Mouse (Mus musculus) cerebellum, adult 2 months (tissue): ENCODE measurements at regions not wholly inside any gene's neighbourhood (a gene's known extent, or its start where the extent isn't known, plus 50 kb on each side); places are given as distances from the start of the nearest gene placed in this dataset.
A peak's percentile ranks its signal among the peaks of the same experiment; 100 is the strongest.

Source experiments
- DNase-seq, 2 experiments: peaks; one replicate each; pipeline ENCODE4 v3.0.0; 2021
- H3K27ac ChIP-seq: fragments of 200-500 bp; 2 replicates; pipeline ENCODE4 v1.5.1; 2012; ENCODE audit warnings: low read length, control low read depth, inconsistent platforms; ENCODE audit not compliant: insufficient read depth
- H3K27me3 ChIP-seq: fragments of 200-500 bp; 2 replicates; pipeline ENCODE4 v1.6.1; 2012; ENCODE audit warnings: inconsistent platforms, mild to moderate bottlenecking, low read length, moderate library complexity; ENCODE audit not compliant: control insufficient read depth, insufficient read depth
- H3K4me1 ChIP-seq: fragments of 200-500 bp; 2 replicates; pipeline ENCODE4 v1.6.1; 2011; ENCODE audit warnings: low read length; ENCODE audit not compliant: control insufficient read depth, insufficient read depth
- H3K4me3 ChIP-seq: fragments of 200-500 bp; replicated peaks from 2 replicates; pipeline ENCODE3; 2011; ENCODE audit warnings: mild to moderate bottlenecking, low read depth, low read length, control low read depth; ENCODE audit not compliant: insufficient read depth
- CTCF ChIP-seq: fragments of 200-500 bp; IDR thresholded peaks from 2 replicates; pipeline ENCODE4 v1.5.1; 2011; ENCODE audit warnings: low read depth, mild to moderate bottlenecking, control low read depth, low read length, moderate library complexity, borderline replicate concordance; ENCODE audit not compliant: insufficient read depth
- POLR2A ChIP-seq: fragments of 200-500 bp; IDR thresholded peaks from 2 replicates; pipeline ENCODE4 v1.6.1; 2011; ENCODE audit warnings: low read length, control low read depth, borderline replicate concordance; ENCODE audit not compliant: insufficient read depth
- WGBS: fragments of 180-500 bp; shearing (Covaris S2); methylation state at CpG from one replicate; pipeline ENCODE4 v1.1.7; 2018; 5-methylcytosine and 5-hydroxymethylcytosine counted together

DNA sequence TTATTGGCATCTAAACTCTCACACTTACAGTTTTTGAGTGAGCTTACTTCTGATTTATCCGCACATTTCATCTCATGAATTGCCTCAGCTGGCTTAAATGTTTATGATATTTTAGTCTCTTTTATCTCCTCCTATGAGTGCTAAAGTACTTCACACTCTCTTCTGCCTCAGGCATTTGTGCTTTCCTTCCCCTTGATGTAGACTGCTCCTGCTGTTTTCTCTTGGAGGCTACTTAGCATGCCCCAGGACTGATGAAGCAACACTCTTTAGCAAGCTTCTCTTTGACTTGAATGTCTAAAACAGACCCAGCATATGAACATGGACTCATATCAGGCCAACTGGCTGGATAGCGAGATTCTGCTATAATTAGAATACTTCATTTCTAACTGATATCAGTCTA lies 882.8 kb downstream of the Tecrl start:
- H3K4me1 ChIP-seq: no peaks in the 10 kb centered on the region
- H3K27ac ChIP-seq: no peak overlapping the region
- TF ChIP-seq CTCF: no peak
- 83% methylated on average over 2 of the region's 2 CpGs for WGBS
- H3K4me3 ChIP-seq: no peak overlapping the region
- DNase-seq: no peak
- H3K27me3 ChIP-seq: no peaks in the 10 kb centered on the region

DNA sequence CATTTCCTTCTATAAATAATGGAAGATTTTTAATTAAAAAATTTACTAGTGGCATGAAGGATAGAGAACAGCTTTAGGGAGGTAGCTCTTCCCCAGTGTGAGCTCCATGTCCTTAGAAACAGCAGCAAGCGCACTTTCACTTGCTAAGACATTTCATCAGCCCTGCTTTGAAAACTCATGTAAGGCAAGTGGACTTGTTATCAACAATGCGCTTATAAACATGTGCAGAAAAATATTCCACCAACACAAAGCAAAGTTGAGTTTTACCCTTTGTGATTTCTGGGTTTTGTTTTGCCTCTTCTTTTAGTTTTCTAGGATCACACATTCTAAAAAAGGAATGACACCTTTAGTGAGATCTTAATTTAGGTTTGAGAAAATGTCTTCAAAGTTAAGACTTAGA lies 890.7 kb downstream of the Tecrl start:
- no peak for DNase-seq
- no peak for TF ChIP-seq CTCF
- no peak for TF ChIP-seq POLR2A
- over 99% methylated on average over 2 of the region's 2 CpGs for WGBS
- H3K27ac ChIP-seq: no peak overlapping the region
- no peak overlapping the region for H3K4me3 ChIP-seq
- no peaks in the 10 kb centered on the region for H3K4me1 ChIP-seq
- H3K27me3 ChIP-seq: no peaks in the 10 kb centered on the region

DNA sequence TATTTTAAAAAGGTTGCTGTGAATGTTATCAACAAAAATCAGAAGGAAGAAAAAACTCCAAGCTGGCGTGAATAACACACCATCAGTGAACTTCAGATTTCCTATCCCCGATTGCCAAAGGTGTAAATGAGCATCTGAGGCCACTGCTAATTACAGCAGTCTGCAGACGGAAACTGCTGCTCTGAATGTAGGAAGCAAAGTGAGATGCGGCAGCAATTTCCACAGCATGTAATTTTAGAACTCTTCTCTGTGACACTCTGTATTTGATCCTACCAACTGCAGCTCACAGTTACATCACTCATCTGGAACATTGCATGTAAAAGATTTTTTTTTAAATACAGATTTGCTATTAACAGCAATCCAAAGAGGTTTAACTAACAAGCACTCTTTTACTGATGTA lies 913.7 kb downstream of the Tecrl start:
- Histone ChIP-seq H3K27me3 (no peaks in the 10 kb centered on the region), H3K4me3 (no peak overlapping the region), H3K4me1 (no peaks in the 10 kb centered on the region), H3K27ac (no peak overlapping the region)
- DNase-seq: no peak
- no peak for TF ChIP-seq POLR2A
- TF ChIP-seq CTCF: no peak
- 42% methylated on average over 4 of the region's 4 CpGs for WGBS

DNA sequence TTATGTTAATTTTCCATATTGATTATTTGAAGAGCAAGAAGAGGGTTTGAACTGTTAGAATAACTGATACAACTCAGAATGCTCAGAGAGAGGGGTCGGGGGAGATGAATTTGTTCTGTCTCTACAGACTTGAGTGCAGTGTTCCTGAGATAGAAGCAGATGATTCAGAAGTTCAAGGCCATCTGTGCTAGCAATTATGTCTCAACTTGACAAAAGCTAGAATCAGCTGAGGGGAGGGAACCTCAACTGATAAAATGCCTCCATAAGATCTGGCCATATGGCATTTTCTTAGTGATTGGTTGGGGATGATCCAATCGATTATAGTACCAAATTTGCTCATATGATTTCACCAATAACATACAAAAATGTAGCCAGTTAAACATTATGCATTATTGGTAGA lies 914.9 kb downstream of the Tecrl start:
- Histone ChIP-seq H3K27me3 (no peaks in the 10 kb centered on the region), H3K27ac (no peak overlapping the region), H3K4me1 (no peaks in the 10 kb centered on the region), H3K4me3 (no peak overlapping the region)
- TF ChIP-seq POLR2A (no peak), CTCF (no peak)
- WGBS: 85% methylated on average over 2 of the region's 2 CpGs
- DNase-seq: no peak

DNA sequence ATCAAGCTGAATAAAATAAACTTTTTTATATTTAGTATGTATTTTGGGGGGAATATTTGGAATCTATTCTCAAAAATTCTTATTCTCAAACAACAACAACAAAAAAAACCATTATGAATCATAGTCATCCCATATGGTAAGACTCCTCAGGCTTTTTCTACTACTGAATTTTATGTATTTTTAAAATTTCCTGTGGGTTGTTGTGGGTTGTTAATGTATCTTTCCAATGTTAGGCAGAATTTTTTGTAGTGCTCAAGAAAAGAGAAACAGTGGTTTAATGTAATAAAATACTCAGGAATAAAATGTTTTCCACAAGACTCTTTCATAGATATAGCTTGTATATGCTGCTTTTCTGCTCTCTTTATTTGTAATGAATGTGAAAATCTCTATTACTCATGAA lies 934.6 kb downstream of the Tecrl start:
- TF ChIP-seq POLR2A: no peak
- TF ChIP-seq CTCF: no peak
- DNase-seq: no peak
- H3K27me3 ChIP-seq: no peaks in the 10 kb centered on the region

DNA sequence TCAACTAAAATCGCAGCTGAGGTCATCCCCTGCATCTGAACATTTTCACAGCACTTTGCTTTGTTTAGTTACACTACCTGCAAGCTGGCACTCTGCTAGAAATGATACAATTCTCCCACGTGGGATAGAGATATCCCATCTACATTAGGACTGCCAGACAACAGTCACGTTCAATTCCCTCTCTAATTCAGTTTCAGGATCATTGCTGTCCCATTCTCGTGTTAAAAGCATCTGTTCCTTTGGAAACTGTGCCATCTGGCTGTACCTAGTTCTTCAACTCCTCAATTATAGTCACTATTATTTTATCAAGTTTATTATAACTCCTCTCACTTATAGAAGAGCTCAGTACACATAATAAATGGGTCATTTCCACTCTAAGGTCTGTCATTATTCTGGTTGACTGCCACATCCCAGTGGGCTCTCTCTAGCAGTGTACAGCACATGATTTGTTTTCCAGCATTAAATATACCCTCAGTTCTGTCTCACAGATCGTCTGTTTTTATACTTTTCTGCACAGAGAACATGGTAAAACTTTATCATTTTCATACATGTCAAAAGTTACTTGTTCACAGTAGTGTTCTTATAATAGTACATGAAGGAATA lies 958.3 kb downstream of the Tecrl start:
- Histone ChIP-seq H3K27me3 (no peaks in the 10 kb centered on the region), H3K27ac (no peak overlapping the region), H3K4me1 (no peaks in the 10 kb centered on the region), H3K4me3 (no peak overlapping the region)
- peak in 1 of 2 experiments; percentile 1 for DNase-seq
- no peak for TF ChIP-seq POLR2A
- TF ChIP-seq CTCF: no peak
- 31% methylated on average over 5 of the region's 5 CpGs for WGBS

More for the DNA sequence above, 934.6 kb downstream of the Tecrl start:
- Histone ChIP-seq H3K4me1 (no peaks in the 10 kb centered on the region), H3K27ac (no peak overlapping the region), H3K4me3 (no peak overlapping the region)

DNA sequence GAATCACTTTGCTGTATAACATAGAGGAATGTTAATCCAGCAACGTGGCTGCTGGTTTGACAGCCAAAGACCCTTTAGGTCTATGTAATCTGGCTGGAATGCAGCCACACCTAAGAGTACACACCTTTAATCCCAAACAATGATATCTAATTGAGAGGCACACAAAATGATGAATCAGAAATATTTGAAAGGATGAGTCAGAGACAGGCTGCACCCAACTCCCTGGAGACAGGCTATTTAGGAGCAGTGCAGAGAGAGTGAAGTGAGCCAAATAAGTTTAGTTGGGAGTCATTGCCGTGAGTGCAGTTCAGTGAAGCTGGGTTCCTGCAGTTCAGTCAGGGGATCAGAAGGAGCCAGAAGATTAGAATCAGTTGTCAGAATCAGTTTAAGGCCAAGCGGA lies 993.4 kb downstream of the Tecrl start:
- H3K4me1 ChIP-seq: no peaks in the 10 kb centered on the region
- no peak overlapping the region for H3K27ac ChIP-seq
- TF ChIP-seq CTCF: no peak
- no peak for TF ChIP-seq POLR2A
- H3K27me3 ChIP-seq: no peaks in the 10 kb centered on the region
- DNase-seq: no peak
- 60% methylated on average over 3 of the region's 3 CpGs for WGBS
- H3K4me3 ChIP-seq: no peak overlapping the region

DNA sequence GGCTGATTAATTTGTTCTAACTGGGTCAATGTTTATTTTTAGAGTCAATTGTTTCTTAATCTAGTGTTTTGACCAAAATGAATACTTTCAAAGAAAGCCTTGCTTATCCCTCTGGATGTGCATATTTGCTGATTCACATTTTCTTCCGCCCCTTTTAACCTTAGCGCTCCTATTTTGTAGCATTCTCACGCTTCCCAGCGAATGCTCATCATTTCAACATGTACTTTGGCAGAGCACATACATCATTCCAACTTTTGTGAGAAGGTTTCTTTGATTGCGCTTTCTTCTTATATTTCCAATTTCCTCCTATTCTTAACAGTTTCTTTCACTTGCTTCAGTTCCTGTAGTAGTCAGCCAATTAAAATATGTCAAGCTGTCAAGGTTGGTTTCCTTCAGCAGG lies 998.7 kb downstream of the Tecrl start:
- Histone ChIP-seq H3K27ac (no peak overlapping the region), H3K27me3 (no peaks in the 10 kb centered on the region), H3K4me1 (no peaks in the 10 kb centered on the region), H3K4me3 (no peak overlapping the region)
- TF ChIP-seq POLR2A: no peak
- no peak for DNase-seq
- WGBS: 89% methylated on average over 5 of the region's 5 CpGs
